Mouse (Mus musculus) kidney, adult 9 months (tissue): Measurements from ENCODE around the gene Ctnnb1.

Experiments
- DNase-seq: peaks from one replicate; pipeline ENCODE4 v3.0.0; 2022

The Ctnnb1 gene

GRCm38 (mm10) chr9:121005961-121006360 is 76.9 kb downstream of the Ctnnb1 start:
- DNase-seq, result no peak
